Mouse (Mus musculus): Measurements from ENCODE around the gene Gm13030. TPM values are rescaled to one million over a fixed set of nuclear protein-coding genes. Genes with fewer than 3 reads are reported as not detected.
"Not testable (repeated sequence)": the region's sequence is repeated elsewhere in the genome, so short reads cannot be mapped to it uniquely, and the experiment has no call there.

The Gm13030 gene
- total RNA-seq, 2 experiments from 2014 or later = not detected

- DNase-seq (ENCODE audit: low spot score) = peak; percentile 87
Measured at GRCm38 (mm10) chr4:138866413-138866812, 7.4 kb downstream of the Gm13030 start.

- no peak for DNase-seq (ENCODE audit: low spot score)
Measured at GRCm38 (mm10) chr4:138865991-138866390, 7.8 kb downstream of the Gm13030 start.

- DNase-seq (ENCODE audit: low spot score) = no peak
Measured at GRCm38 (mm10) chr4:138865092-138865491, 8.7 kb downstream of the Gm13030 start.

- no peak for DNase-seq (ENCODE audit: low spot score)
Measured at GRCm38 (mm10) chr4:138863344-138863998, 10.3 kb downstream of the Gm13030 start, which contains the start of gene Pla2g5. Gene Pla2g5, minus strand, starts transcription at chr4:138863482.

- peak; percentile 50 for DNase-seq (ENCODE audit: low spot score)
Measured at GRCm38 (mm10) chr4:138859728-138860127, 14.0 kb downstream of the Gm13030 start.

- DNase-seq (ENCODE audit: low spot score) = no peak
Measured at GRCm38 (mm10) chr4:138859245-138859644, 14.5 kb downstream of the Gm13030 start.

- no peak for DNase-seq (ENCODE audit: low spot score)
Measured at GRCm38 (mm10) chr4:138858446-138858845, 15.3 kb downstream of the Gm13030 start.

GRCm38 (mm10) chr4:138857576-138857975, 16.2 kb downstream of the Gm13030 start:
- no peak for DNase-seq (ENCODE audit: low spot score)

GRCm38 (mm10) chr4:138856491-138856890, 17.3 kb downstream of the Gm13030 start:
- DNase-seq (ENCODE audit: low spot score) = peak; percentile 46

- DNase-seq (ENCODE audit: low spot score) = no peak
Measured at GRCm38 (mm10) chr4:138855092-138855632, 18.6 kb downstream of the Gm13030 start.

- DNase-seq (ENCODE audit: low spot score) = no peak
Measured at GRCm38 (mm10) chr4:138852961-138853360, 20.8 kb downstream of the Gm13030 start.

GRCm38 (mm10) chr4:138851463-138851862, 22.3 kb downstream of the Gm13030 start:
- DNase-seq (ENCODE audit: low spot score) = peak; percentile 61

GRCm38 (mm10) chr4:138841386-138841785, 32.4 kb downstream of the Gm13030 start:
- no peak for DNase-seq (ENCODE audit: low spot score)

GRCm38 (mm10) chr4:138840726-138841125, 33.0 kb downstream of the Gm13030 start:
- DNase-seq (ENCODE audit: low spot score) = no peak

- no peak for DNase-seq (ENCODE audit: low spot score)
Measured at GRCm38 (mm10) chr4:138839806-138840205, 34.0 kb downstream of the Gm13030 start.

GRCm38 (mm10) chr4:138827147-138827546, 46.6 kb downstream of the Gm13030 start:
- DNase-seq (ENCODE audit: low spot score) = no peak

- DNase-seq (ENCODE audit: low spot score) = peak; percentile 14
Measured at GRCm38 (mm10) chr4:138825751-138826567, 47.8 kb downstream of the Gm13030 start.

- DNase-seq (ENCODE audit: low spot score) = no peak
Measured at GRCm38 (mm10) chr4:138824660-138825059, 49.1 kb downstream of the Gm13030 start.

- not testable (repeated sequence) for DNase-seq (ENCODE audit: low spot score)
Measured at GRCm38 (mm10) chr4:138824161-138824560, 49.6 kb downstream of the Gm13030 start.

- DNase-seq (ENCODE audit: low spot score) = no peak
Measured at GRCm38 (mm10) chr4:138821036-138821435, 52.7 kb downstream of the Gm13030 start.

All from gastrocnemius, adult 18-20 months (tissue).